Comparison of ENCODE assay signal across 19 mouse cellular contexts in genomic region chr10:122842014-122842413, GRCm38 (mm10).
DNase-seq lines count a peak whose midpoint lies in the region; TF ChIP-seq lines count a peak whose summit lies in the region.
"Had no signal": no experiment of that assay in that cellular context is flagged by ENCODE, and none has a peak within 500 bp of the region (broad histone marks: within the 10 kb centered on the region; RNA-seq: fewer than 3 reads in every experiment).

No protein-coding gene starts in this region.

- TF ChIP-seq POLR2A in myocyte (IDR thresholded peaks at IDR 0.05; ENCODE audit: insufficient read length, low read depth): no peak

- H3K27me3 ChIP-seq in myocyte (ENCODE audit: control insufficient read depth, insufficient read depth, insufficient read length): no peaks in the 10 kb centered on the region
- H3K27me3 ChIP-seq: embryonic facial prominence, embryonic 15.5 days; heart, embryonic 13.5 days; intestine, embryonic 15.5 days; limb, embryonic 13.5 days; liver, embryonic 13.5 days; lung, embryonic 15.5 days had no signal

- H3K36me3 ChIP-seq in myocyte (ENCODE audit: control insufficient read depth, insufficient read depth): no peaks in the 10 kb centered on the region
- H3K36me3 ChIP-seq: embryonic facial prominence, embryonic 15.5 days; intestine, embryonic 15.5 days; limb, embryonic 13.5 days; liver, embryonic 13.5 days; lung, embryonic 15.5 days had no signal

- DNase-seq in heart, adult 18-20 months: peak; percentile 52 to 54
- no peak for DNase-seq in heart, adult 8-10 months (ENCODE audit: low spot score)
- DNase-seq in cerebellum, adult 11-12 months: peak; percentile 96
- peak; percentile 98 to 99 for DNase-seq in cerebellum, postnatal 10 days
- DNase-seq in yolk sac, embryonic 10.5 days (ENCODE audit: low spot score): no peak
- no peak for DNase-seq in thymus, postnatal 10 days (ENCODE audit: low spot score in 2 of 2)
- DNase-seq: B cell, adult 2 months; kidney, postnatal 4 days; liver, embryonic 13.5 days; lung, postnatal 4 days; right cerebral cortex, postnatal 25 days; thymus, postnatal 36 days had no signal

- no peak overlapping the region for H3ac ChIP-seq in myocyte (ENCODE audit: control insufficient read depth, insufficient read length)

- H3K4me3 ChIP-seq in myocyte: no peak overlapping the region
- H3K4me3 ChIP-seq: embryonic facial prominence, embryonic 15.5 days; heart, embryonic 13.5 days; intestine, embryonic 15.5 days; limb, embryonic 13.5 days; liver, embryonic 13.5 days; lung, embryonic 15.5 days had no signal

- no peaks in the 10 kb centered on the region for H3K79me2 ChIP-seq in myocyte (ENCODE audit: control insufficient read depth, insufficient read depth)

- H3K4me2 ChIP-seq in myocyte (ENCODE audit: low read depth): peak overlapping the region; percentile 34
- H3K4me2 ChIP-seq: embryonic facial prominence, embryonic 15.5 days; heart, embryonic 13.5 days; hindbrain, embryonic 14.5 days; intestine, embryonic 15.5 days; limb, embryonic 13.5 days; liver, embryonic 13.5 days; lung, embryonic 15.5 days had no signal

TF ChIP-seq in myocyte, 11 proteins besides CTCF, POLR2A, EP300 and RAD21:
- no peak for TF ChIP-seq E2F4 (IDR thresholded peaks at IDR 0.05; ENCODE audit: insufficient read depth)
- peak in 1 of 3 experiments; percentile 32 for TF ChIP-seq MYOD1 (IDR thresholded peaks at IDR 0.05; ENCODE audit: control insufficient read depth in 1 of 3, insufficient read length in 2 of 3, low read depth in 2 of 3)

Comparison
In these comparisons a context has a peak if more than half of its experiments do, and no peak if none do; other contexts are left out.
1. DNase-seq: peak in heart, adult 18-20 months (2 of 2), cerebellum, adult 11-12 months (single experiment) and cerebellum, postnatal 10 days (2 of 2); none in heart, adult 8-10 months (single experiment), yolk sac, embryonic 10.5 days (single experiment) and thymus, postnatal 10 days (0 of 2).